Mouse (Mus musculus) spleen, adult 18-20 months (tissue): ENCODE data around the gene Klhl10.

ENCODE experiments used
- DNase-seq, 2 experiments: peaks; one replicate each; pipeline ENCODE4 v3.0.0; 2022; ENCODE audit warnings: mixed read lengths in 2 of 2

Klhl10 gene

GRCm38 (mm10) chr11:100441797-100442196, at the start of gene Klhl10, which contains the start of gene Nt5c3b:
Klhl10 (plus strand) TSS chr11:100441917.
Nt5c3b (minus strand) TSS chr11:100441808.
- no peak for DNase-seq

DNA sequence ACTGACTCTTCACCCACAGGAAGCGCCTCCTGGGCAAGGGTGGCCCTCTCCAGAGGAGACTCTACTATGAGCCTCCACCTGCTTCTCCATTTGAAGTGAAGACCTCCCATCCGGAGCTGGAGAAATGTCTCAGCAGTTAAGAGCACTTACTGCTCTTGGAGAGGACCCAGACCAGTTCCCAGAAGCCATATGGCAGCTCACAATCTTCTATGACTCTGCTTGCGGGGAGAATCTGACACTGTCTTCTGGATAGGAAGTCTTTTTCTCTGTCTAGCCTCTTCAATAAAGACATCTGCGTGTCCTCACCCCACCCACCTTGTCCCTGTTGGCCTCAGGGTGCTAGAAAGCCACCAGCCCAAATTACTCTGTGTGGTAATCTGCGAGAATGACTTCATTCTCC, 48.8 kb upstream of the Klhl10 start:
- no peak for DNase-seq

DNA sequence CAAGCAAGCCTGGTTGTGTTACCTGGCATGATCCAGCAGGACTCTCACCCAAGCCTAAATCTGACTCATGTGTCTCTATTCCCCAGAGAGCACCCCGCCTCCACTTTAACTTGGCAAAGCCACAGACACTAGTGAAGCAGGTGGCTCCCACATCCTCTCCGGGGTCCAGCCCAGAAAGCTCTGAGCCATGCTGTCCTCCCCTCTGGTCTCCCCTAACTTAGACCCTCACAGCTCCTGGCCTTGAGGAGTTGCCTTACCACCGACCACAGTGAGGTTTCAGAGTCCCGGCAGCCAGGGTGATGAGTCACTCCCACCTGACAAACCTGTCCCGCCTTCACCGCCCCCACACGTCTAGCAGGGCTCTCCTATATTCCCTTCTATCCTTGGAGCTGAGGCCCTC, 48.0 kb upstream of the Klhl10 start:
- DNase-seq = no peak

GRCm38 (mm10) chr11:100394353-100395074, 47.2 kb upstream of the Klhl10 start:
- DNase-seq = no peak

GRCm38 (mm10) chr11:100395200-100395599, 46.5 kb upstream of the Klhl10 start:
- no peak for DNase-seq

DNA sequence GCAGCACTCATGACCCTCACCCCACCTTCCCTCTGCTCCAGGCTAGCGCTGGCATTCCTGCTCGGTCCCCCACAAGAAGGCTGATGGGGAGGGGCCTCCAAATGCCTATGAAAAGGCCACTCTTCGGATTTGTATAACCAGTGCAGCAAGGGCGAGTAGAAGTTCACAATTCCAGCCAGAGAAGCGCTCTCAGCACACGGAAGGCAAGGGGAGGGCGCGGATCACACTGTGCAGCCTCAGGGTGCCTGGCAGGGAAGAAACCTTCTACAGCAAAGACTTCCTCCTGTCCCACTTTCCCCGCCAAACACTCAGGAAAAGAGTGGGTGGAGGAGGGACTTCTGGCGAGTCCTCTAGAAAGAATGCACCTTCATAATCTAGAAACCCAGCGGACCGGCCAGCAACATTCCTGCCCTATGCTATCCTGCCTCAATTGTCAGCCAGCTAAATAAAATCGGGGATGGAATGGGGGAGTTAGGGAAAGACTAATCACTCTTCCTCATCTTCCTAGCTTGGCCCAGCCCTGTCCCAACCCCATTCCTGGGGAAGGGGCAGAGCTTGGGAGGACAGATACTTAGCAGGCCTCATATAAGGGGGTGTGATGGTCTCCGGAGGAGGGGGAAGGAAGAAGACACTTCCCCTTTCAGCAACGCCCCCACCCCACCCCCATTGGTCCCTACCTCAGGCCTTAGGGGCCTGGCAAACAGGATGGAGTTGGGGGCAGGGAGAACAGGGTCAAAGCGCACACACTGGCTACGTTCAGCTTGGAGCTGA, 45.7 kb upstream of the Klhl10 start:
- DNase-seq = no peak

DNA sequence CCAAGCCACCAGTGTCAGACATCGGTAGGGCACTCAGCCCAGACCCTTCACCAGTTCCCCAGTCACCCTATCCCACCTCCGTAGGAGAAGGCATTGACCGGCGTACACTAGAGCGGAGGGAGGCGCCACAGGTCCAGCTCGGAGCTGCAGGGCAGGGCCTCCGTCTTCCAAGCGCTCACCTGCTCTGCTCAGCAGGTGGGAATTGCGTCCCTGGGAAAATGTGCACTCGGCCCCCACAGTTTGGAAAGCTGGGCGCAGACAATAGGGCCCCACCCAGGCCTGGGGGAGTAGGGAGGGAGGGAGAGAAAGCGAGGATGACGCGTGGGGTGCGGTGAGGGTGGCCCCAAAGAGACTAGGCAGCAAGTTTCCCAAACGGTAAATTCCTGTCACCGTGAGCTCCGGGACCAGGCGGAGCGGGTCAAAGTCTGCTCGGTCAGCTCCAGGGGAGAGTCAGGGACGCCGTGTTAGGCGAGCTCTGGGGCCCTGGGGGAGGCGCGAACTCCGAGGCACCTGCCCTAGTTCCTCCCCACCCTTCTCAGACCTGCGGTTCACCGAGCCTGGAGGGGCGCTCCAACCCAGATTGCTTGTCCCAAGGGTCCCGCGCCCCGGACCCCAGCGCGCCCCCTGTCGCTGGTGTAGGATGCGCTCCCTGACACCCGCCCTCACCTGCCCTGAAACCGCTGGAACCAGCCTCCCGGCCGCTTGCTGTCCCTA, 44.7 kb upstream of the Klhl10 start:
- DNase-seq = peak in 1 of 2 experiments; percentile 27

GRCm38 (mm10) chr11:100397600-100398389, 43.9 kb upstream of the Klhl10 start, which contains the start of gene Jup:
Jup (minus strand) TSS chr11:100397763.
- peak; percentile 96 for DNase-seq

DNA sequence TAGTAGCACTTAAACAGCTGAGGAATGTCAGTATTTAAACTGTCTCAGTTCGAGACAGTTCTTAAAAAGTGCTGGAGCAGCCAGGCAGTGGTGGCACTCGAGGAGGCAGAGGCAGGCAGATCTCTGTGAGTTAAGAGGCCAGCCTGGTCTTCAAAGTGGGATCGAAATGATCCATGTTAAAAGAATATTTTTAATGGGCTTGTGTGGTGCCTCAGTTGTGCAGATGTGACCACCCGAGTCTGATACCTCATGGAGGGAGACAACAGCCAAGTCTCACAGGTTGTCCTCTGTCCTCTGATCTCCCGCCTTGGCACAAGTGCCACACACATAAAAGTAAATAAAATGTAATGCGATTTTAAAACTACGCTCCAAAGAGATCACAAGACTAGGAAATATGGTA, 43.2 kb upstream of the Klhl10 start:
- DNase-seq = no peak

- DNase-seq = no peak
These were observed 42.4 kb upstream of the Klhl10 start for GRCm38 (mm10) chr11:100399320-100399719.

DNA sequence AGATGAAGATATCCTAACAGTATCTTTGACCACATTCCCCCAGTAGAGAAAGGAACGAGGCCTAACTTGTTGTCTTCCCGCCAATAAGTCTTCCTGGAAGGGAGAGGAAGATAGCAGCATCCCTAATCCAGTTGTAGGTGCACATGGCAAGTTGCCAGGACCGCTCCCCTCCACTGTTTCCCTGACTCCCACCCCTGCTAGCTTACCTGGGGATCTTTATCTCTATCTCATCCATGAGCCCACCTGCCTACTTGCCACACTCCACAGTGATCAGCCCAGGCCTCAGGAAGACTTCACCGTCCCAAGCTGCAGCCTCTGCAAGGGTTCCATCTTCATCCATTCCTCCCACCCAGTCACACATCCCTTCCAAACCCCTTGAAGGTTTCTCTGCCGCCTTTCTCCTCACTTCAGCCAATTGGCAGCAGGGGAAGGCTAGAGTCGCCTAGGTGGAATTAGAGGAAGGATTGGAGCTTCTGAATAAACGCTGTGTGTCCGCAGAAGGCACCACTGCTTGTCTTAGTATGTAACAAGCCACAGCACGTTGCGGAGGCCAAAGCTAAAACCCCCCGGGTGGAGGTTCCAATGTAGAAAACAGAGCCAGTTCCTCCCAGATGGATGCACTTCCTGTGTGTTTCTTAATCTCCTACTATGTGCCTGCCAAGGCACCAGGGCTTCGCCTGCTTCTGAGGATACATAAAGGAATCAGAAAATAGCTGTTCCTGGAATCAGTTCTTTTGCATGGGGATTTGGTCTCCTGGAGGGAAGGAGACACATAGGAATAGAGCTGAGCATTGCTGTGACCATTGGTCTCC, 41.8 kb upstream of the Klhl10 start:
- no peak for DNase-seq

DNA sequence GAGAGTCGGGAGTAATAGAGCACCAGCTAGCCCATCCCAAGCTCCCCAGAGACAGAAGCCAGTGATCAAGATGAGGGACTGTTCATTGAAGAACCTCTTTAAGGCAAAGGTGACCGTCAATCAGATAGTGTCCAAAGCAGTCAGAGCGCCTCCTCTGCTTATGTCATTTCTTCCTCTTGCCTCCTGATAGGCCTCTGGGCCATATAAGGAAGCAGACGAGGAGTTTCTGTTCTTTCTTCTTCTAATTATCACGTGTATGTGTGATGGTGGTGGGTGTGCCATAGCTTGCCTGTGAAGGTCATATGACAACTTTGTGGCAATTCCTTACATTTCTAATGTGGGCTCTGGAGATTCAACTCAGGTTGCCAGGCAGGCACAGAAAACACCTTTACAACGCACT, 40.9 kb upstream of the Klhl10 start:
- no peak for DNase-seq

GRCm38 (mm10) chr11:100402240-100402639, 39.5 kb upstream of the Klhl10 start:
- DNase-seq = no peak

DNA sequence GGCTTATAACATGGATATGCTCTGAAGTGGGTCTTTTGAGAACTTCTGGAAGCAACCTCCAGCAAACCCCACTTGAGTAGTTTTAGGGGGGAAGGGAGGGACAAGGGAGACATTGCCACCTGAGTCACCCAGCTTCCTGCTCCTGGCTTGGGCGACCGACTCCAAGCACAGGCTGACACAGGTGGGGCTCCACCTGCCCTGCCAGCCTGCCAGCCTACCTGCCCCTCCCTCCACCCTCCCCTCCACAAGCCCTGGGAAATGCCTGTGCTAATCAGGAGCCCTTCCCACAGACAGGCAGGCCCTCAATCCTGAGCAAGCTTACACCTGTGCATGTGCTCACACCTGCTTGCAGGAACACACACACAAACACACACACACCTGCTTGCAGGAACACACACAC, 39.0 kb upstream of the Klhl10 start:
- no peak for DNase-seq

- DNase-seq = no peak
These were observed 38.1 kb upstream of the Klhl10 start for GRCm38 (mm10) chr11:100403445-100404134.

- no peak for DNase-seq
These were observed 37.2 kb upstream of the Klhl10 start for GRCm38 (mm10) chr11:100404456-100405074.

DNA sequence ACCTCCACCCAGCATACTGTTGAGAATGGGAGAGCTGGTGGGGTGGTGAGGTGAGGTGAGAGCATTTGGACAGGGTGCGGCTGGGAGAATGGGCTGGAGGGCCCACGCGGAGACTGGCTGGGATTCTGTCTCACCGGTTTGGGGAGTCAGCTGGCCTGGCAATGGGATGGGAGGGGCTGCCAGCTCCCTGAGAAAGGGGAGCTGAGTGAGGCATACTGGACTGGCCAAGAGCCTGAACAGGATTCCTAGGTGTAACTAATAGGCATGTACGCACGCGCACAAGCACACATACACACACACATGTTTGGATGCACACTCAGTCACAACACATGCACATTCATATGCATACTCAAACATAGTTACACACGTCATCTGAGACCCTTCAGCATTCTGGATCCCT, 35.4 kb upstream of the Klhl10 start:
- no peak for DNase-seq

DNA sequence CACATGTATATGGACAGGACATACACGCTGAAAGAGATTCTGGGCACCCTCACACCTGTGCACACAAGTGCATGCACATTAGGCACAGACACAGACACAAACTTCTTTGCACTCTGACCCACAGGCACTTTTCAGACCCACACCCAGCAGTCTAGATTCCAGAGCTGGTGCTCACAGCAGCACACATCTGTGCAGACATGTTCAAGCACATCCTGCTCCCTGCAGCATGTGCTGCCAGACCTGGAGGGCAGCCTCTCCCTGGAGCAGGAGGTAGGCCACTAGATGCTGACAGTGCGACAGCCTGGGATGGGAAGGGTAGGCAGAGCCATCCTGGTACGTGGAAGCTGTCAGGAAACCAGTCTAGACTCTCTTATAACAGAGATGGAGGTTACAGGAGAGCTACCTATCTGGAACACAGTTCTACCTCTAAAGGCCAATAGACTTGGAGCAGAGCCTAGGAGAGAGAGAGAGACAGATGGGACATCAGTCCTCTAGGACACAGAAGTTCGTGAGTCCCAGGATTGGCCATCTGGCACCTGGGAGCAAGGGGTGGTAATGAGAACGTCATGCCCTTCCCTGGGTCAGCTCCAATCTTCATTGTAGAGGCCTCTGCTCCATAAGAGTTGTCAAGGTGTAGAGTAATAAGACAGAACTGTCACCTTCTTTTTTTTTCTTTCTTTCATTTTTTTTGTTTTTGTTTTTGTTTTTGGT, 34.6 kb upstream of the Klhl10 start:
- no peak for DNase-seq

DNA sequence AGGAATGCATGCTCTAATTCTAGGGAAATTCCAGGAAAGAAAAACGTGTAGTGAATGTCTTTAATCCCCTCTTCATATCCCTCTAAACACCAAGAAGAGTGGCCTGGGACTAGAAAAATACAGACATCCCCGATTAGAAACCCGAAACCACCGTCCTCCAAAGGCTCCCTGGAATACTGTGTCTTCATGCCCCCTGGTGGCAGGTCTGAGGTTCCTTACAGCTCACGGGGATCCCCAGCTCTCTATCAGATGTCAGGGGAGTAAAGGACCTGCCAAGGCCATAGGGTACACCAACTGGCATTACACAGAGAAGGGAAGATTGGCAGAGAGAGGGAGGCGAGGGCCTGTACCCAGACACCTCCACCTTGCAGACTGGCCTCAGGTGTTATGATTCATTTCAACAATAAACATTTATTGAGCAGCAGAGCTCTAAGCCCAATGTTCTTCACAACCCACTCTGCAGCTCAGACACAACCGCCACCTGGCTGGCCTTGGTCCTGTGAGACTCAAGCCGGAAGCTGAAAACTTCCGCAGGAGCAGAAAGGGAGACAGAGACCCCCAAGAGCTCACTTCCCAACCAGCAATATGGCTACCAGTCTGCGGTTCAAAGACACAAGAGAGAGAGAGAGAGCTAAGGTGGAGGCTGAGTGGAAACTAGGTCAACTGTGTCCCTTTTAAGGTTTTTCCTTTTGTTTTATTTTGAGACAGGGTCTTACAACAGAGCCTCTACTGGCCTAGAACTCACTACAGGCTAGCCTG, 33.5 kb upstream of the Klhl10 start:
- DNase-seq = peak in 1 of 2 experiments; percentile 59
